In genomic region chr16:91538513-91538912, GRCm38 (mm10) we compare ENCODE assay signal across 10 mouse cellular contexts. TPM values are rescaled to one million over a fixed set of nuclear protein-coding genes. Genes with fewer than 3 reads are reported as not detected.
DNase-seq lines count a peak whose midpoint lies in the region; ATAC-seq and TF ChIP-seq lines count a peak whose summit lies in the region.
"Had no signal": no experiment of that assay in that cellular context is flagged by ENCODE, and none has a peak within 500 bp of the region (broad histone marks: within the 10 kb centered on the region; RNA-seq: fewer than 3 reads in every experiment).

No protein-coding gene starts in this region.

- no peak for TF ChIP-seq CTCF in kidney, postnatal 0 days (IDR thresholded peaks at IDR 0.05; ENCODE audit: low read depth)

- H3K9me3 ChIP-seq in kidney, postnatal 0 days (replicated peaks; ENCODE audit: low read length): no peaks in the 10 kb centered on the region
- H3K9me3 ChIP-seq in embryonic facial prominence, embryonic 10.5 days: no peaks in the 10 kb centered on the region
- H3K9me3 ChIP-seq in neural tube, embryonic 15.5 days (replicated peaks): no peaks in the 10 kb centered on the region
- H3K9me3 ChIP-seq: forebrain, embryonic 15.5 days had no signal

- peak overlapping the region; percentile 62; the same call in 1 of the 2 replicates for H3K27ac ChIP-seq in kidney, postnatal 0 days
- H3K27ac ChIP-seq in embryonic facial prominence, embryonic 10.5 days (replicated peaks): peak overlapping the region; percentile 65
- no peak overlapping the region for H3K27ac ChIP-seq in neural tube, embryonic 15.5 days (replicated peaks)
- H3K27ac ChIP-seq: forebrain, embryonic 15.5 days had no signal

- ATAC-seq in kidney, postnatal 0 days (replicated peaks; ENCODE audit: low FRiP score, low read depth): no peak
- ATAC-seq in megakaryocyte progenitor cell, adult 5-6 weeks (replicated peaks; ENCODE audit: poor library complexity): 0 out of 2 replicates have a peak, but pooled peaks have one; percentile 28
- no peak for ATAC-seq in neural tube, embryonic 15.5 days (ENCODE audit: low FRiP score)
- ATAC-seq: forebrain, embryonic 15.5 days had no signal

- no peak overlapping the region for H3K4me2 ChIP-seq in kidney, postnatal 0 days (ENCODE audit: low read length)
- H3K4me2 ChIP-seq in neural tube, embryonic 15.5 days: no peak overlapping the region
- H3K4me2 ChIP-seq: forebrain, embryonic 15.5 days had no signal

- H3K36me3 ChIP-seq in kidney, postnatal 0 days (ENCODE audit: insufficient read depth, low read length): no peaks in the 10 kb centered on the region
- H3K36me3 ChIP-seq in embryonic facial prominence, embryonic 10.5 days (replicated peaks): no peaks in the 10 kb centered on the region
- H3K36me3 ChIP-seq in neural tube, embryonic 15.5 days: no peaks in the 10 kb centered on the region
- H3K36me3 ChIP-seq: forebrain, embryonic 15.5 days had no signal

- peak; percentile 50 for DNase-seq in kidney, postnatal 0 days (ENCODE audit: low spot score)
- no peak for DNase-seq in kidney, adult 9 months
- peak; percentile 68 for DNase-seq in T-cell, adult 2 months (ENCODE audit: low spot score)
- no peak for DNase-seq in embryonic facial prominence, embryonic 10.5 days (ENCODE audit: low spot score)
- DNase-seq in adrenal gland, adult 8-10 months: no peak
- DNase-seq: cerebellum, adult 18-20 months; right cerebral cortex, postnatal 14 days had no signal

- H3K4me1 ChIP-seq in kidney, postnatal 0 days (replicated peaks; ENCODE audit: insufficient read depth, low read length): no peaks in the 10 kb centered on the region
- peaks cover 18% of the 10 kb centered on the region for H3K4me1 ChIP-seq in embryonic facial prominence, embryonic 10.5 days
- H3K4me1 ChIP-seq in neural tube, embryonic 15.5 days: peaks cover 8% of the 10 kb centered on the region

- no peak overlapping the region for H3K9ac ChIP-seq in kidney, postnatal 0 days (ENCODE audit: low read depth, low read length)
- no peak overlapping the region for H3K9ac ChIP-seq in neural tube, embryonic 15.5 days (replicated peaks)
- H3K9ac ChIP-seq: forebrain, embryonic 15.5 days had no signal

- 24% methylated on average over 9 of the region's 9 CpGs for WGBS in kidney, postnatal 0 days
- WGBS in embryonic facial prominence, embryonic 10.5 days: 53% methylated on average over 9 of the region's 9 CpGs
- 74% methylated on average over 9 of the region's 9 CpGs for WGBS in neural tube, embryonic 15.5 days

- H3K4me3 ChIP-seq in kidney, postnatal 0 days (replicated peaks; ENCODE audit: low read depth, low read length): no peak overlapping the region
- H3K4me3 ChIP-seq in embryonic facial prominence, embryonic 10.5 days: no peak overlapping the region
- H3K4me3 ChIP-seq in neural tube, embryonic 15.5 days (replicated peaks): no peak overlapping the region
- H3K4me3 ChIP-seq: forebrain, embryonic 15.5 days had no signal

- no peaks in the 10 kb centered on the region for H3K27me3 ChIP-seq in kidney, postnatal 0 days (ENCODE audit: insufficient read depth, low read length)
- no peaks in the 10 kb centered on the region for H3K27me3 ChIP-seq in embryonic facial prominence, embryonic 10.5 days (replicated peaks; ENCODE audit: low read depth, poor library complexity, severe bottlenecking)
- 0 out of 2 replicates have a peak, but pooled peaks cover under 1% of the 10 kb centered on the region for H3K27me3 ChIP-seq in neural tube, embryonic 15.5 days (replicated peaks)
- H3K27me3 ChIP-seq: forebrain, embryonic 15.5 days had no signal

RNA-seq across cellular contexts. Expression of gene Ifngr2, which starts 8.4 kb away (rescaled TPM):
- 42.6 and 51.1 TPM in 2 replicates for polyA plus RNA-seq in kidney, postnatal 0 days (2015; fragmentation: Nextera tagmentation; extraction: Ambion mirVana)
- 29.9 and 32.7 TPM in 2 replicates for polyA plus RNA-seq in embryonic facial prominence, embryonic 10.5 days (2016; fragmentation: Nextera tagmentation; extraction: Ambion mirVana)
- 17.4 and 20.3 TPM in 2 replicates for total RNA-seq in megakaryocyte progenitor cell, adult 5-6 weeks (2015)
- total RNA-seq in megakaryocyte progenitor cell, adult 5-6 weeks (2017): 14.1 and 16.0 TPM in 2 replicates
- 10 to 100 TPM; 21.8 to 35.9 (median 29.7) TPM for total RNA-seq in adrenal gland, adult 8-10 months (2022)
- polyA plus RNA-seq in neural tube, embryonic 15.5 days (2015; fragmentation: Nextera tagmentation; extraction: Ambion mirVana): 106 and 112 TPM in 2 replicates

RNA-seq across cellular contexts. Expression of gene Ifnar1, which starts 53.5 kb away (rescaled TPM):
- polyA plus RNA-seq in kidney, postnatal 0 days (2015; fragmentation: Nextera tagmentation; extraction: Ambion mirVana): 33.5 and 37.1 TPM in 2 replicates
- 56.9 and 57.6 TPM in 2 replicates for polyA plus RNA-seq in embryonic facial prominence, embryonic 10.5 days (2016; fragmentation: Nextera tagmentation; extraction: Ambion mirVana)
- 32.2 and 33.3 TPM in 2 replicates for total RNA-seq in megakaryocyte progenitor cell, adult 5-6 weeks (2015)
- total RNA-seq in megakaryocyte progenitor cell, adult 5-6 weeks (2017): 34.7 and 36.3 TPM in 2 replicates
- total RNA-seq in adrenal gland, adult 8-10 months (2022): 10 to 100 TPM; 53.4 to 86.0 (median 68.6) TPM
- polyA plus RNA-seq in neural tube, embryonic 15.5 days (2015; fragmentation: Nextera tagmentation; extraction: Ambion mirVana): 45.3 and 46.8 TPM in 2 replicates

RNA-seq across cellular contexts. Expression of gene Tmem50b, which starts 59.1 kb away (rescaled TPM):
- polyA plus RNA-seq in kidney, postnatal 0 days (2015; fragmentation: Nextera tagmentation; extraction: Ambion mirVana): 42.3 and 45.0 TPM in 2 replicates
- polyA plus RNA-seq in embryonic facial prominence, embryonic 10.5 days (2016; fragmentation: Nextera tagmentation; extraction: Ambion mirVana): 25.6 and 28.5 TPM in 2 replicates
- total RNA-seq in megakaryocyte progenitor cell, adult 5-6 weeks (2015): 51.9 and 59.3 TPM in 2 replicates
- 42.9 and 44.3 TPM in 2 replicates for total RNA-seq in megakaryocyte progenitor cell, adult 5-6 weeks (2017)
- total RNA-seq in adrenal gland, adult 8-10 months (2022): 10 to 100 TPM; 46.4 to 63.8 (median 60.6) TPM
- 102 and 112 TPM in 2 replicates for polyA plus RNA-seq in neural tube, embryonic 15.5 days (2015; fragmentation: Nextera tagmentation; extraction: Ambion mirVana)

Comparison
In these comparisons a context has a peak if more than half of its experiments do, and no peak if none do; other contexts are left out.
1. DNase-seq: peak in kidney, postnatal 0 days (single experiment) and T-cell, adult 2 months (single experiment); none in kidney, adult 9 months (single experiment), embryonic facial prominence, embryonic 10.5 days (single experiment) and adrenal gland, adult 8-10 months (single experiment).